Mouse (Mus musculus) olfactory bulb, adult 2 months (tissue): ENCODE measurements around the gene Nagpa. TPM values are rescaled to one million over a fixed set of nuclear protein-coding genes. Genes with fewer than 3 reads are reported as not detected.

ENCODE experiments used
- H3K27ac ChIP-seq: fragments of 200-500 bp; 2 replicates; pipeline ENCODE4 v1.5.1; 2012; ENCODE audit warnings: low read depth, low read length; ENCODE audit not compliant: insufficient read depth
- H3K4me1 ChIP-seq: fragments of 200-500 bp; 2 replicates; pipeline ENCODE4 v1.6.1; 2012; ENCODE audit warnings: low read length; ENCODE audit not compliant: control insufficient read depth, insufficient read depth
- H3K4me3 ChIP-seq: fragments of 200-500 bp; 2 replicates; pipeline ENCODE4 v1.5.1; 2012; ENCODE audit warnings: mild to moderate bottlenecking, low read depth, low read length, moderate library complexity; ENCODE audit not compliant: insufficient read depth
- CTCF ChIP-seq: fragments of 200-500 bp; IDR thresholded peaks from 2 replicates; pipeline ENCODE4 v1.5.1; 2012; ENCODE audit warnings: low read depth, mild to moderate bottlenecking, low read length, moderate library complexity; ENCODE audit not compliant: insufficient read depth
- POLR2A ChIP-seq: fragments of 200-500 bp; IDR thresholded peaks from 2 replicates; pipeline ENCODE4 v1.6.1; 2012; ENCODE audit warnings: mild to moderate bottlenecking, low read depth, low read length, moderate library complexity; ENCODE audit not compliant: insufficient read depth
- WGBS: fragments of 180-500 bp; shearing (Covaris S2); methylation state at CpG from one replicate; pipeline ENCODE4 v1.1.7; 2018; 5-methylcytosine and 5-hydroxymethylcytosine counted together
- polyA plus RNA-seq: library from polyadenylated mRNA; stranded (reverse); fragments of >200 nt; gene quantifications from 2 replicates; pipeline ENCODE4 v1.2.4, GENCODE M21; 2012; ENCODE audit warnings: low replicate concordance; ENCODE audit not compliant: missing spikeins, insufficient read depth, insufficient read length

The Nagpa gene
- polyA plus RNA-seq, 1 experiment = not detected

DNA sequence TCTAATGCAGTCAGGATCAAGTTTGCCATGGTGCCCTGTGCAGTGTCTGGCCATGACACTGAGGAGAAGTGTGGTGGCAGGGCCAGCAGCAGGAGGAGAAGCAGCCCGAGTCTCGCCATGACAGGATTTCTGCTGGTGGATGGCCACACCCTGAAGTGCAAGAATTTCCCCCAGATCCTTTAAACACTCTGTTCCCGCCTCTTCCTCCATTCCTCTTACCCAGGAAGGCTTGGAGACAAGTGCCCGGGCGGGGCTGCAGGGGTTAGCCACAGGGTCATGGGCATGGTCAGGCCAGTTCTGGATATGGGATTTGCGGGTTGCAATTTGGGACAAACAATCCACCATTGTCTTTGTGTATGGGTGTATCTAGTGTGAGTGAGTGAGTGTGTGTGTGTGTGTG, 18.3 kb upstream of the Nagpa start, which contains the start of gene AU021092:
AU021092 (minus strand) TSS at position 160 of the 400 bp plus-strand sequence.
- 72% methylated on average over 6 of the region's 6 CpGs for WGBS
- no peak within 1 kb of the TSS for H3K27ac ChIP-seq
- TF ChIP-seq CTCF = no peak
- TF ChIP-seq POLR2A = no peak
- no peak within 1 kb of the TSS for H3K4me3 ChIP-seq
- H3K4me1 ChIP-seq = no peaks in the 10 kb centered on the region

- H3K4me3 ChIP-seq = no peak overlapping the region
- TF ChIP-seq POLR2A (no peak), CTCF (no peak)
- no peak overlapping the region for H3K27ac ChIP-seq
- 40% methylated on average over 4 of the region's 4 CpGs for WGBS
- H3K4me1 ChIP-seq = no peaks in the 10 kb centered on the region
Measured at GRCm38 (mm10) chr16:5221403-5221802, 17.6 kb upstream of the Nagpa start.

- Histone ChIP-seq H3K27ac (no peak overlapping the region), H3K4me1 (no peaks in the 10 kb centered on the region), H3K4me3 (no peak overlapping the region)
- 39% methylated on average over 5 of the region's 5 CpGs for WGBS
- TF ChIP-seq POLR2A = no peak
- no peak for TF ChIP-seq CTCF
Measured at GRCm38 (mm10) chr16:5217341-5218133, 13.7 kb upstream of the Nagpa start.

DNA sequence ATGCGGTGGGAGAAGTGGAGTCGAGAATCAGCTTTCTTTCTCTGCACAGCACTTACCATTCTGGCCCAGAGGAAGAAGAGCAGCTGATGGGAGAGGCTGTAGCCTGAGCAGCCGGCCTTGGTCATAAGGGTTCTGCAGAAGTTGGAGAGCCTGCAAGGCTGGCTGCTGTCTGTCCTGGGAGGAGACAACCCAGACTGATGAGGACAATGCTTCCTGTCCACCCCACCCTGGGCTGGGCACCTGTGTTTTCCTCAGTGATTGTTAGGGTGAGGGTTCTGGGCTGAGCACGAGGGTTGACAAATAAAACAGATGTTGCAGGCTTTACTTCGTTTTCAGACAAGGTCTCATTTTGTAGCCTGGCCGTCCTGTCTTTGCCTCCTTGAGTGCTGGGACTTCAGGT, 12.9 kb upstream of the Nagpa start:
- TF ChIP-seq CTCF (no peak), POLR2A (no peak)
- no peaks in the 10 kb centered on the region for H3K4me1 ChIP-seq
- H3K27ac ChIP-seq = no peak overlapping the region
- H3K4me3 ChIP-seq = no peak overlapping the region
- 68% methylated on average over 6 of the region's 6 CpGs for WGBS

DNA sequence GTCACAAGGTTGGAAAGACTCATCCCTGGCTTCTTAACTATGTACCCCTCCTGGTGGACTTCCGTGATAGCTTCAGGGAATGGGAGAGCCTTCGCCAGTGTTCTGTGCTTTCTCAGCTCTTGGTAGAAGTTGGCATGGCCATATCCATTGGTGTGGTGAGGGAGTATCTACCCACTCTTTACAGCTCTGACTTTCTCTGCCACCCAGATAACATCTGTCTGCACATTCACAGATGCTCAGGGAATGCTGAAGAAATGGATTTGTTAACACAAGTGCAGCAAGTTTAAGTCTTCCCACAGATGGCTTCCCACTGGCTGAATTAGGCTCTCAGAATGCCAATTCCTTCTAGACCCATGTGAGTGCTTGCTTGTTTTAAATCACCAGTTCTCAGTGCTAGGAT, 10.3 kb upstream of the Nagpa start:
- TF ChIP-seq CTCF (no peak), POLR2A (no peak)

DNA sequence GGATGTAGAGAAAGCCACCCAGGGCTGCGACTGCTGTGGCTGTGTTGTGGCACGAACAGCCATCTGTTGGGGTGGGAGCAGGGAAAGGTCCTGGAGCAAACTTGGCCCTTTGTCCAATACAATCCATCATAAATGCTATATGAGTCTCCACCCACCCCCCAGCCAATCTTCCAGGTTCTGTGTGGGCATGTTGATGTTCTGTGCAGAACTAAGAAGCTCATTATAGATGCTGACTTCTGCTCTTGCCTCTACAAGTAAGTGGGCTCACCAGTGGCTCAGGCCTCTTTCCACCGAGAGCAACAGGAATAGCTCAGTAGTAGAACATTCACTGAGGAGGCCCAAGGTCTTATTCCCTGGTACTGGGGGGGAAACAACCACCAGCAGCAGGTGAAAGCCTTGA, 8.3 kb upstream of the Nagpa start:
- Histone ChIP-seq H3K27ac (no peak overlapping the region), H3K4me3 (no peak overlapping the region), H3K4me1 (no peaks in the 10 kb centered on the region)
- WGBS = 89% methylated on average over 3 of the region's 3 CpGs
- TF ChIP-seq POLR2A = no peak
- no peak for TF ChIP-seq CTCF

More for the DNA sequence above, 10.3 kb upstream of the Nagpa start:
- H3K4me3 ChIP-seq = no peak overlapping the region
- H3K27ac ChIP-seq = no peak overlapping the region
- 91% methylated on average over 2 of the region's 2 CpGs for WGBS
- H3K4me1 ChIP-seq = no peaks in the 10 kb centered on the region

DNA sequence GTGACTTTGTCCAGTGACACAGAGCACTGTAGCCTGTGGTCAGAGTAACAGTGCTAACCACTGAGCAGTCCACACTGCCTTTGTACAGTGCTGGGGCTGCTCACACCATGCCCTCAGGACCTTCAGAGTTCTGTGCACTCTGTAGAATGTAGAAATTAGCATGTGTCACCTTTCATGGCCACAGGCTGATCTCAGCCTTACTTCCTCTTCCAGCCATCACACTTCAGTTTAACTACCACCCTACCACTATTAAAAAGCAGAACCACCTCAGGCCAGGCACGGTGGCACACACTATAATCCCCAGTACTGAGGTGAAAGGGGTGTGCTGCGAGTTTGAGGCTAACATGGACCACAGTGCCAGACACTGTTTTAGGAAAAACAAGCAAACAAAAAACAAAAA, 6.6 kb upstream of the Nagpa start:
- WGBS = 75% methylated on average over 2 of the region's 2 CpGs
- Histone ChIP-seq H3K27ac (no peak overlapping the region), H3K4me3 (no peak overlapping the region), H3K4me1 (no peaks in the 10 kb centered on the region)
- TF ChIP-seq CTCF (no peak), POLR2A (no peak)

DNA sequence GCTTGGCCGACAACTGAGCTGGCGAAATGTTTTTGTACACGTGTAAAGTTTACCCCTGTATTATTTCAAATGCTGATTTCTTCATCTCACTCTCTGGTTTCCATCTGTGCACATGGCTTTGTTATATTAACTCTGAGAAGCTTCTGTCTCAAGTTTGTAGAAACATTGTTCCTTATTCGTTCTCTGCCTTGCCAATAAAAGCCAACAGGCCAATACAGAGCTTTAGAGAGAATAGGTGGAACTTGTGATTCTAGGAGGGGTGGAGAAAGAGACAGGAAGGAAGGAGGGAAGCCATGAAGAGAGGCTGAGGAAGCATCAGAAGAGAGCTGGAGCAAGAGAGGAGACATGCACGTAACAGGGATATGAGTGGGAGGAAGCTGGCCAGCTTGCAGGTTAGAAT, 2.2 kb upstream of the Nagpa start:
- 76% methylated on average over 5 of the region's 5 CpGs for WGBS
- H3K27ac ChIP-seq = no peak overlapping the region
- no peak overlapping the region for H3K4me3 ChIP-seq
- TF ChIP-seq POLR2A (no peak), CTCF (no peak)
- H3K4me1 ChIP-seq = no peaks in the 10 kb centered on the region

- 84% methylated on average over 5 of the region's 5 CpGs for WGBS
Measured at GRCm38 (mm10) chr16:5205431-5205970, 1.7 kb upstream of the Nagpa start.

More at GRCm38 (mm10) chr16:5205431-5205970, 1.7 kb upstream of the Nagpa start:
- H3K27ac ChIP-seq = no peak overlapping the region
- no peak overlapping the region for H3K4me3 ChIP-seq
- H3K4me1 ChIP-seq = no peaks in the 10 kb centered on the region
- no peak for TF ChIP-seq CTCF
- no peak for TF ChIP-seq POLR2A
